In genomic region chr12:102042247-102042646, GRCm38 (mm10) we compare ENCODE assay signal across 19 mouse cellular contexts.
A peak's percentile ranks its signal among the peaks of the same experiment; 100 is the strongest.
DNase-seq lines count a peak whose midpoint lies in the region; ATAC-seq lines count a peak whose summit lies in the region.
"Had no signal": no experiment of that assay in that cellular context is flagged by ENCODE, and none has a peak within 500 bp of the region (broad histone marks: within the 10 kb centered on the region; RNA-seq: fewer than 3 reads in every experiment).

No protein-coding gene starts in this region.

- peaks cover 20% of the 10 kb centered on the region for H3K4me1 ChIP-seq in midbrain, embryonic 13.5 days (replicated peaks)
- H3K4me1 ChIP-seq in midbrain, embryonic 11.5 days (ENCODE audit: control insufficient read depth, insufficient read depth, low read length), result no peaks in the 10 kb centered on the region
- H3K4me1 ChIP-seq in hindbrain, embryonic 16.5 days (ENCODE audit: control insufficient read depth, insufficient read depth, low read depth, low read length), result no peaks in the 10 kb centered on the region
- H3K4me1 ChIP-seq: limb, embryonic 13.5 days had no signal

- no peaks in the 10 kb centered on the region for H3K36me3 ChIP-seq in midbrain, embryonic 13.5 days
- no peaks in the 10 kb centered on the region for H3K36me3 ChIP-seq in midbrain, embryonic 11.5 days (ENCODE audit: control insufficient read depth, insufficient read depth, low read length)
- no peaks in the 10 kb centered on the region for H3K36me3 ChIP-seq in hindbrain, embryonic 16.5 days (ENCODE audit: control insufficient read depth, insufficient read depth, low read length)
- H3K36me3 ChIP-seq: embryonic facial prominence, embryonic 10.5 days; heart, embryonic 15.5 days; limb, embryonic 13.5 days had no signal

- H3K27me3 ChIP-seq in midbrain, embryonic 13.5 days, result no peaks in the 10 kb centered on the region
- no peaks in the 10 kb centered on the region for H3K27me3 ChIP-seq in midbrain, embryonic 11.5 days (ENCODE audit: control insufficient read depth, insufficient read depth, low read length)
- no peaks in the 10 kb centered on the region for H3K27me3 ChIP-seq in hindbrain, embryonic 16.5 days (replicated peaks; ENCODE audit: control insufficient read depth, insufficient read depth, low read length)
- H3K27me3 ChIP-seq: heart, embryonic 15.5 days; limb, embryonic 13.5 days had no signal

- H3K27ac ChIP-seq in midbrain, embryonic 13.5 days, result peak overlapping the region; percentile 81
- H3K27ac ChIP-seq in midbrain, embryonic 11.5 days (ENCODE audit: low read depth, low read length), result no peak overlapping the region
- H3K27ac ChIP-seq in hindbrain, embryonic 16.5 days (ENCODE audit: low read depth, low read length), result peak overlapping the region; percentile 44; the same call in 1 of the 2 replicates
- H3K27ac ChIP-seq: embryonic facial prominence, embryonic 10.5 days; heart, embryonic 15.5 days; limb, embryonic 13.5 days; liver, embryonic 14.5 days had no signal

- no peak overlapping the region for H3K4me3 ChIP-seq in midbrain, embryonic 13.5 days (replicated peaks)
- no peak overlapping the region for H3K4me3 ChIP-seq in midbrain, embryonic 11.5 days (ENCODE audit: low read depth, low read length)
- no peak overlapping the region for H3K4me3 ChIP-seq in hindbrain, embryonic 16.5 days (ENCODE audit: low read length)
- H3K4me3 ChIP-seq: embryonic facial prominence, embryonic 10.5 days; heart, embryonic 15.5 days; limb, embryonic 13.5 days had no signal

- 0 out of 2 replicates have a peak, but pooled peaks have one; percentile 31 for ATAC-seq in frontal cortex, adult (ENCODE audit: low TSS enrichment)
- peak; percentile 82 for ATAC-seq in midbrain, embryonic 13.5 days
- ATAC-seq in midbrain, embryonic 11.5 days (ENCODE audit: low FRiP score), result no peak
- ATAC-seq in hindbrain, embryonic 16.5 days, result peak; percentile 67
- no peak for ATAC-seq in megakaryocyte, adult 5-6 weeks (ENCODE audit: poor library complexity, severe bottlenecking)

- H3K9me3 ChIP-seq in midbrain, embryonic 13.5 days, result no peaks in the 10 kb centered on the region
- no peaks in the 10 kb centered on the region for H3K9me3 ChIP-seq in midbrain, embryonic 11.5 days (ENCODE audit: control insufficient read depth, low read length)
- H3K9me3 ChIP-seq in hindbrain, embryonic 16.5 days (ENCODE audit: control insufficient read depth, low read length), result no peaks in the 10 kb centered on the region
- H3K9me3 ChIP-seq: embryonic facial prominence, embryonic 10.5 days; heart, embryonic 15.5 days; limb, embryonic 13.5 days had no signal

- no peak for DNase-seq in frontal cortex, postnatal 25 days (ENCODE audit: low spot score in 2 of 2)
- no peak for DNase-seq in midbrain, embryonic 11.5 days (ENCODE audit: low spot score, missing footprints)
- DNase-seq in embryo, embryonic 11 days, result no peak
- DNase-seq in thymus, postnatal 4 days, result no peak
- DNase-seq: adrenal gland, adult 2 months; cerebellum, adult 11-12 months; cerebellum, postnatal 25 days; kidney, adult 2 months; kidney, postnatal 25 days; right cerebral cortex, postnatal 25 days; thymus, postnatal 25 days had no signal

- 44% methylated on average over 7 of the region's 7 CpGs for WGBS in midbrain, embryonic 13.5 days
- 72% methylated on average over 7 of the region's 7 CpGs for WGBS in midbrain, embryonic 11.5 days
- 49% methylated on average over 7 of the region's 7 CpGs for WGBS in hindbrain, embryonic 16.5 days

- H3K4me2 ChIP-seq in midbrain, embryonic 13.5 days (replicated peaks), result 0 out of 2 replicates have a peak overlapping the region, but pooled peaks have one; percentile 15
- H3K4me2 ChIP-seq in midbrain, embryonic 11.5 days, result no peak overlapping the region
- no peak overlapping the region for H3K4me2 ChIP-seq in hindbrain, embryonic 16.5 days (ENCODE audit: low read length)
- H3K4me2 ChIP-seq: heart, embryonic 15.5 days; limb, embryonic 13.5 days had no signal

- H3K9ac ChIP-seq in midbrain, embryonic 13.5 days (replicated peaks), result no peak overlapping the region
- H3K9ac ChIP-seq in midbrain, embryonic 11.5 days (ENCODE audit: low read length), result no peak overlapping the region
- H3K9ac ChIP-seq in hindbrain, embryonic 16.5 days (ENCODE audit: low read depth, low read length), result 0 out of 2 replicates have a peak overlapping the region, but pooled peaks have one; percentile 15
- H3K9ac ChIP-seq: heart, embryonic 15.5 days; limb, embryonic 13.5 days; liver, embryonic 14.5 days had no signal

Comparison
In these comparisons a context has a peak if more than half of its experiments do, and no peak if none do; other contexts are left out.
1. ATAC-seq: peak in frontal cortex, adult (single experiment), midbrain, embryonic 13.5 days (single experiment) and hindbrain, embryonic 16.5 days (single experiment); none in midbrain, embryonic 11.5 days (single experiment) and megakaryocyte, adult 5-6 weeks (single experiment).